Mouse (Mus musculus) neutrophil, adult 59 days (primary cell): Measurements from ENCODE around the gene Ccrl2. TPM values are rescaled to one million over a fixed set of nuclear protein-coding genes. Genes with fewer than 3 reads are reported as not detected.

ENCODE experiments used
- total RNA-seq, 2 experiments: library from RNA; stranded (reverse); gene quantifications; 1 replicate in 1 of 2; 2 replicates in 1 of 2; pipeline ENCODE4 v1.2.4; 2023

The Ccrl2 gene
- 100 to 1,000 TPM; 102 to 151 TPM for total RNA-seq

DNA sequence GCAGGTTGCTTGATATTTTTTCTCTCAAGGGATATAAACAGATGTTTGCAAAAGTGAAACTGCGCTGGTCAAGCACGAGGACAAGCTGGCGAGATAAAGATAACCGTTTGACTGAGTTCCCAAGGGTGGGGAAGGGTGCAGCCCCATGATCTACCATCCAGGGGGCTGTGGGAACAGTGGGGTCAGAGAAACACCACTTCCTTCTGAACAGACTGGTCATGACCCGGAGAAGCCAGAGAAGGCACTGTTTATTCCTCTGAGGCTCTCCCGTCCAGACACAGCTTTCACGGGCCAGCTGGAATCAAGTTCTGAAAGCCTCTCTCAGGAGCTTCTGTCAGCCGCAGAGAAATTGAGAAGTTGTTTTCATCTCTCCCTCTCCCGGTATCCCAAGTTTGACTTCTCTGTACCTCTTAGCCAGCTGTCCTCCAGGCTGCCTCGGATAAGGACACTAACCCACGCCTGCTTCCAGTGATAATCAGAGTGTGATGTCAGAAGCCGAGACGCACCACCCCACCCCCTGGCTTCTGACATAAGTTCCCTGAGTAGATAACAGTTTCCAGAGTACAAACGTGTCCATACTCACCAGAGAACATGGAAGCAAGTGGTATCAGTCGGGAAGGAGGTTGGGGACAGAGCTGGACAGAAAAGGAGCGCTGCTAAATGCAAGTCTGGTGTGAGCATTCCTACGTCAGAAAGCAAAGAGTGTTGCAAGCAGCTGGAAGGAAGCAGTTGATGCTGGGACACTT is at the start of gene Ccrl2:
Gene Ccrl2 (minus strand): TSS at position 722 of the 746 bp plus-strand sequence.

DNA sequence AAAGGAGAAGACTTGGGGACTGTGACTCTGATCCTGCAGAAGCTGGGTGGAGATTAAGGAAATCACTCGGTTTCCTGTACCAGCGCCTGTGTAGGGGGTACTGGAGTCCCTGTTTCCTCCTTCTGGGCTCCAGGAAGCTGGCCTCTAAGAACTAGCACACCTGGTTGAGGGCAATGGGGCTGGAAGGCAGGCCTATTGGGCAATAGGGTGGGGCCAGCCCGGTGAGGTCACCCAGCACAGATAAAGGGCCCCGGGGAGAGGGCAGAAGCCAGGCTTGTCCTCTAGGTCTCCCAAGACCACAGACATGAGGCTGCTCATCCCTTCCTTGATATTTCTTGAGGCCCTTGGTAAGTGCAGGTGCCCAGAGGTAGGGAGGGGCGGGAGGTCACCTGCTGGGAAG is 38.3 kb downstream of the Ccrl2 start, which contains the start of gene Ltf:
Gene Ltf (plus strand): TSS at position 250 of the 400 bp plus-strand sequence.

Other genes with a start within 250 kb of the Ccrl2 start
- not detected for gene Prss44, start 243.5 kb downstream of the Ccrl2 start, total RNA-seq
- not detected for gene Prss43, start 230.8 kb downstream of the Ccrl2 start, total RNA-seq
- not detected for gene Prss45, start 222.9 kb downstream of the Ccrl2 start, total RNA-seq
- gene Prss46, start 213.0 kb downstream of the Ccrl2 start, total RNA-seq: not detected
- gene Prss50, start 199.6 kb downstream of the Ccrl2 start, total RNA-seq: 1 to 10 TPM in 1 of 2 experiments, not detected in 1; 2.2 TPM
- 1 to 10 TPM in 1 of 2 experiments, under 1 TPM in 1; 0.60 to 2.2 TPM for gene Als2cl, start 177.6 kb downstream of the Ccrl2 start, total RNA-seq
- gene Tmie, start 177.4 kb downstream of the Ccrl2 start, total RNA-seq: not detected
- not detected for gene Fam240a, start 140.7 kb downstream of the Ccrl2 start, total RNA-seq
- gene Tdgf1, start 111.4 kb downstream of the Ccrl2 start, total RNA-seq: not detected
- gene Lrrc2, start 106.0 kb downstream of the Ccrl2 start, total RNA-seq: not detected
- gene Rtp3, start 66.9 kb downstream of the Ccrl2 start, total RNA-seq: not detected
- gene Ltf, start 38.2 kb downstream of the Ccrl2 start, total RNA-seq: over 10,000 TPM in 1 of 2 experiments, 1,000 to 10,000 TPM in 1; 9,814 to 12,462 TPM
- gene Lrrfip2, start 60.1 kb upstream of the Ccrl2 start, total RNA-seq: 100 to 1,000 TPM in 1 of 2 experiments, 10 to 100 TPM in 1; 96.5 to 107 TPM
- 10 to 100 TPM; 13.3 to 14.4 TPM for gene Mlh1, start 214.3 kb upstream of the Ccrl2 start, total RNA-seq
- 10 to 100 TPM; 11.6 to 11.9 TPM for gene Epm2aip1, start 214.4 kb upstream of the Ccrl2 start, total RNA-seq